Mouse (Mus musculus): ENCODE data around the gene Tmem80. TPM values are rescaled to one million over a fixed set of nuclear protein-coding genes. Genes with fewer than 3 reads are reported as not detected.
A peak's percentile ranks its signal among the peaks of the same experiment; 100 is the strongest.

Gene Tmem80
- polyA plus RNA-seq, 1 experiment from 2014 or later, result 45.8 TPM

- H3K4me2 ChIP-seq, result peak overlapping the region; percentile 61
- no peak for ATAC-seq (ENCODE audit: borderline replicate concordance, extremely low read depth, low FRiP score, low TSS enrichment)
- H3K4me3 ChIP-seq, result peak overlapping the region; percentile 36
- 45% methylated on average over 7 of the region's 7 CpGs for WGBS
- H3K4me1 ChIP-seq, result peaks cover 25% of the 10 kb centered on the region
- H3K27ac ChIP-seq, result peak overlapping the region; percentile 81
- peak overlapping the region; percentile 36; the same call in 1 of the 2 replicates for H3K9ac ChIP-seq
- no peaks in the 10 kb centered on the region for H3K9me3 ChIP-seq
- H3K27me3 ChIP-seq, result 0 out of 2 replicates have a peak, but pooled peaks cover 4% of the 10 kb centered on the region
- no peaks in the 10 kb centered on the region for H3K36me3 ChIP-seq
Measured at GRCm38 (mm10) chr7:141340023-141340422, 12.5 kb downstream of the Tmem80 start.

GRCm38 (mm10) chr7:141340476-141340875 is 12.9 kb downstream of the Tmem80 start:
- Histone ChIP-seq H3K4me3 (peak overlapping the region; percentile 36; the same call in 1 of the 2 replicates), H3K4me1 (peaks cover 25% of the 10 kb centered on the region), H3K4me2 (peak overlapping the region; percentile 61), H3K27ac (peak overlapping the region; percentile 81), H3K9me3 (no peaks in the 10 kb centered on the region), H3K27me3 (0 out of 2 replicates have a peak, but pooled peaks cover 4% of the 10 kb centered on the region), H3K36me3 (no peaks in the 10 kb centered on the region), H3K9ac (no peak overlapping the region)
- peak; percentile 41 for ATAC-seq (ENCODE audit: borderline replicate concordance, extremely low read depth, low FRiP score, low TSS enrichment)
- WGBS, result 59% methylated on average over 6 of the region's 6 CpGs

- no peak for ATAC-seq (ENCODE audit: borderline replicate concordance, extremely low read depth, low FRiP score, low TSS enrichment)
- H3K27ac ChIP-seq, result no peak overlapping the region
Measured at GRCm38 (mm10) chr7:141341689-141342226, 14.2 kb downstream of the Tmem80 start.

GRCm38 (mm10) chr7:141343230-141343629 is 15.7 kb downstream of the Tmem80 start:
- no peak for ATAC-seq (ENCODE audit: borderline replicate concordance, extremely low read depth, low FRiP score, low TSS enrichment)
- Histone ChIP-seq H3K9me3 (no peaks in the 10 kb centered on the region), H3K27me3 (0 out of 2 replicates have a peak, but pooled peaks cover 4% of the 10 kb centered on the region), H3K4me3 (no peak overlapping the region), H3K9ac (no peak overlapping the region), H3K36me3 (no peaks in the 10 kb centered on the region), H3K4me1 (peaks cover 20% of the 10 kb centered on the region), H3K27ac (no peak overlapping the region), H3K4me2 (no peak overlapping the region)
- WGBS, result 75% methylated on average over 2 of the region's 2 CpGs

More at GRCm38 (mm10) chr7:141341689-141342226, 14.2 kb downstream of the Tmem80 start:
- 73% methylated on average over 10 of the region's 10 CpGs for WGBS
- H3K36me3 ChIP-seq, result no peaks in the 10 kb centered on the region
- no peak overlapping the region for H3K4me2 ChIP-seq
- H3K4me1 ChIP-seq, result peaks cover 25% of the 10 kb centered on the region
- H3K4me3 ChIP-seq, result no peak overlapping the region
- no peaks in the 10 kb centered on the region for H3K9me3 ChIP-seq
- H3K9ac ChIP-seq, result no peak overlapping the region
- 0 out of 2 replicates have a peak, but pooled peaks cover 4% of the 10 kb centered on the region for H3K27me3 ChIP-seq

GRCm38 (mm10) chr7:141343696-141344095 is 16.2 kb downstream of the Tmem80 start:
- no peak overlapping the region for H3K4me2 ChIP-seq
- H3K36me3 ChIP-seq, result no peaks in the 10 kb centered on the region
- peaks cover 19% of the 10 kb centered on the region for H3K4me1 ChIP-seq
- no peak overlapping the region for H3K27ac ChIP-seq
- no peaks in the 10 kb centered on the region for H3K9me3 ChIP-seq
- ATAC-seq (ENCODE audit: borderline replicate concordance, extremely low read depth, low FRiP score, low TSS enrichment), result no peak
- H3K27me3 ChIP-seq, result 0 out of 2 replicates have a peak, but pooled peaks cover 3% of the 10 kb centered on the region
- WGBS, result 67% methylated on average over 7 of the region's 7 CpGs
- H3K4me3 ChIP-seq, result no peak overlapping the region
- no peak overlapping the region for H3K9ac ChIP-seq

GRCm38 (mm10) chr7:141344787-141345186 is 17.2 kb downstream of the Tmem80 start:
- WGBS, result 78% methylated on average over 5 of the region's 5 CpGs
- Histone ChIP-seq H3K9me3 (no peaks in the 10 kb centered on the region), H3K9ac (no peak overlapping the region), H3K4me1 (peaks cover 13% of the 10 kb centered on the region; the same call in 1 of the 2 replicates), H3K36me3 (no peaks in the 10 kb centered on the region), H3K27me3 (no peaks in the 10 kb centered on the region), H3K4me2 (no peak overlapping the region), H3K4me3 (no peak overlapping the region), H3K27ac (no peak overlapping the region)
- no peak for ATAC-seq (ENCODE audit: borderline replicate concordance, extremely low read depth, low FRiP score, low TSS enrichment)

- H3K9me3 ChIP-seq, result no peaks in the 10 kb centered on the region
- no peak overlapping the region for H3K4me2 ChIP-seq
- 48% methylated on average over 6 of the region's 6 CpGs for WGBS
- H3K4me3 ChIP-seq, result no peak overlapping the region
- no peak overlapping the region for H3K27ac ChIP-seq
- no peaks in the 10 kb centered on the region for H3K4me1 ChIP-seq
- ATAC-seq (ENCODE audit: borderline replicate concordance, extremely low read depth, low FRiP score, low TSS enrichment), result no peak
- no peaks in the 10 kb centered on the region for H3K36me3 ChIP-seq
- H3K9ac ChIP-seq, result no peak overlapping the region
- H3K27me3 ChIP-seq, result no peaks in the 10 kb centered on the region
Measured at GRCm38 (mm10) chr7:141351061-141351460, 23.5 kb downstream of the Tmem80 start.

GRCm38 (mm10) chr7:141355051-141355450 is 27.5 kb downstream of the Tmem80 start:
- Histone ChIP-seq H3K4me2 (no peak overlapping the region), H3K9me3 (no peaks in the 10 kb centered on the region), H3K4me1 (no peaks in the 10 kb centered on the region), H3K4me3 (no peak overlapping the region), H3K9ac (no peak overlapping the region), H3K27me3 (no peaks in the 10 kb centered on the region), H3K27ac (no peak overlapping the region), H3K36me3 (no peaks in the 10 kb centered on the region)
- no peak for ATAC-seq (ENCODE audit: borderline replicate concordance, extremely low read depth, low FRiP score, low TSS enrichment)
- 77% methylated on average over 8 of the region's 8 CpGs for WGBS

- Histone ChIP-seq H3K4me1 (0 out of 2 replicates have a peak, but pooled peaks cover 2% of the 10 kb centered on the region), H3K4me3 (no peak overlapping the region), H3K27ac (no peak overlapping the region), H3K9ac (no peak overlapping the region), H3K36me3 (no peaks in the 10 kb centered on the region), H3K9me3 (no peaks in the 10 kb centered on the region), H3K4me2 (no peak overlapping the region), H3K27me3 (no peaks in the 10 kb centered on the region)
- peak; percentile 13; the same call in 1 of the 2 replicates for ATAC-seq (ENCODE audit: borderline replicate concordance, extremely low read depth, low FRiP score, low TSS enrichment)
- 63% methylated on average over 12 of the region's 12 CpGs for whole genome bisulfite sequencing
Measured at GRCm38 (mm10) chr7:141355626-141356326, 28.2 kb downstream of the Tmem80 start.

- Histone ChIP-seq H3K27ac (no peak overlapping the region), H3K4me2 (no peak overlapping the region), H3K9me3 (no peaks in the 10 kb centered on the region), H3K9ac (no peak overlapping the region), H3K36me3 (no peaks in the 10 kb centered on the region), H3K4me1 (0 out of 2 replicates have a peak, but pooled peaks cover 13% of the 10 kb centered on the region), H3K27me3 (peaks cover 5% of the 10 kb centered on the region; the same call in 1 of the 2 replicates), H3K4me3 (no peak overlapping the region)
- ATAC-seq (ENCODE audit: borderline replicate concordance, extremely low read depth, low FRiP score, low TSS enrichment), result no peak
- 69% methylated on average over 14 of the region's 14 CpGs for WGBS
Measured at GRCm38 (mm10) chr7:141356971-141357370, 29.4 kb downstream of the Tmem80 start.

GRCm38 (mm10) chr7:141361510-141361909 is 34.0 kb downstream of the Tmem80 start:
- peak overlapping the region; percentile 23 for H3K4me2 ChIP-seq

More at GRCm38 (mm10) chr7:141361510-141361909, 34.0 kb downstream of the Tmem80 start:
- H3K27me3 ChIP-seq, result peaks cover 6% of the 10 kb centered on the region; the same call in 1 of the 2 replicates
- H3K36me3 ChIP-seq, result no peaks in the 10 kb centered on the region
- no peak overlapping the region for H3K9ac ChIP-seq
- H3K4me3 ChIP-seq, result no peak overlapping the region
- WGBS, result 11% methylated on average over 24 of the region's 24 CpGs
- peak; percentile 70; the same call in 1 of the 2 replicates for ATAC-seq (ENCODE audit: borderline replicate concordance, extremely low read depth, low FRiP score, low TSS enrichment)
- 0 out of 2 replicates have a peak, but pooled peaks cover 13% of the 10 kb centered on the region for H3K4me1 ChIP-seq
- 0 out of 2 replicates have a peak overlapping the region, but pooled peaks have one; percentile 19 for H3K27ac ChIP-seq
- H3K9me3 ChIP-seq, result no peaks in the 10 kb centered on the region

Data from lung, embryonic 15.5 days (tissue).